Mouse (Mus musculus) E14TG2a.4 (cell line): ENCODE results near the gene Tbc1d22a.

Experiments used
- H3K27me3 ChIP-seq: 2 replicates; pipeline ENCODE4 v1.6.1; 2014; ENCODE audit warnings: low read length, control low read depth; ENCODE audit not compliant: insufficient read depth
- H3K36me3 ChIP-seq: 2 replicates; pipeline ENCODE4 v1.6.1; 2014; ENCODE audit warnings: low read length, control low read depth; ENCODE audit not compliant: insufficient read depth
- H3K4me1 ChIP-seq: replicated peaks from 2 replicates; pipeline ENCODE4 v1.6.1; 2014; ENCODE audit warnings: low read depth, low read length, control low read depth
- H3K4me3 ChIP-seq: replicated peaks from 2 replicates; pipeline ENCODE4 v1.5.1; 2014; ENCODE audit warnings: mild to moderate bottlenecking, low read length
- H3K9me3 ChIP-seq: 2 replicates; pipeline ENCODE4 v1.6.1; 2014; ENCODE audit warnings: low read length, control low read depth
- CTCF ChIP-seq: conservative IDR thresholded peaks from 2 replicates; pipeline ENCODE4 v1.5.1; 2014; ENCODE audit warnings: low read length
- NANOG ChIP-seq: IDR thresholded peaks from 2 replicates; pipeline ENCODE4 v1.6.1; 2014; ENCODE audit warnings: borderline replicate concordance, low read length, mixed read lengths
- POU5F1 ChIP-seq: IDR thresholded peaks from 2 replicates; pipeline ENCODE4 v1.6.1; 2014; ENCODE audit warnings: low read length, borderline replicate concordance

Tbc1d22a gene

GRCm38 (mm10) chr15:86434241-86434640, 220.0 kb downstream of the Tbc1d22a start:
- TF ChIP-seq CTCF (no peak), POU5F1 (no peak), NANOG (no peak)
- no peaks in the 10 kb centered on the region for H3K27me3 ChIP-seq
- H3K4me1 ChIP-seq, result no peaks in the 10 kb centered on the region; the same call in 1 of the 2 replicates
- no peak overlapping the region for H3K4me3 ChIP-seq
- H3K9me3 ChIP-seq, result no peaks in the 10 kb centered on the region
- H3K36me3 ChIP-seq, result no peaks in the 10 kb centered on the region

- H3K36me3 ChIP-seq, result no peaks in the 10 kb centered on the region
- H3K9me3 ChIP-seq, result no peaks in the 10 kb centered on the region
- H3K27me3 ChIP-seq, result no peaks in the 10 kb centered on the region
- no peak overlapping the region for H3K4me3 ChIP-seq
- TF ChIP-seq POU5F1 (no peak), CTCF (no peak), NANOG (no peak)
- H3K4me1 ChIP-seq, result no peaks in the 10 kb centered on the region
Measured at GRCm38 (mm10) chr15:86437346-86437745, 223.1 kb downstream of the Tbc1d22a start.

GRCm38 (mm10) chr15:86439015-86439796, 224.9 kb downstream of the Tbc1d22a start:
- H3K36me3 ChIP-seq, result no peaks in the 10 kb centered on the region
- H3K4me1 ChIP-seq, result no peaks in the 10 kb centered on the region
- H3K9me3 ChIP-seq, result no peaks in the 10 kb centered on the region
- no peak overlapping the region for H3K4me3 ChIP-seq
- H3K27me3 ChIP-seq, result no peaks in the 10 kb centered on the region
- no peak for TF ChIP-seq CTCF
- TF ChIP-seq POU5F1, result no peak

GRCm38 (mm10) chr15:86444271-86444670, 230.0 kb downstream of the Tbc1d22a start:
- Histone ChIP-seq H3K4me1 (no peaks in the 10 kb centered on the region), H3K4me3 (no peak overlapping the region), H3K27me3 (no peaks in the 10 kb centered on the region), H3K36me3 (0 out of 2 replicates have a peak, but pooled peaks cover under 1% of the 10 kb centered on the region), H3K9me3 (no peaks in the 10 kb centered on the region)
- TF ChIP-seq NANOG, result no peak
- TF ChIP-seq POU5F1, result no peak
- no peak for TF ChIP-seq CTCF

GRCm38 (mm10) chr15:86446064-86446463, 231.8 kb downstream of the Tbc1d22a start:
- Histone ChIP-seq H3K36me3 (peaks cover 18% of the 10 kb centered on the region), H3K4me3 (no peak overlapping the region), H3K27me3 (no peaks in the 10 kb centered on the region), H3K4me1 (no peaks in the 10 kb centered on the region), H3K9me3 (peaks cover 7% of the 10 kb centered on the region; the same call in 1 of the 2 replicates)
- TF ChIP-seq POU5F1, result no peak
- TF ChIP-seq NANOG, result no peak
- TF ChIP-seq CTCF, result no peak

- H3K36me3 ChIP-seq, result peaks cover 21% of the 10 kb centered on the region
- TF ChIP-seq NANOG (no peak), POU5F1 (no peak), CTCF (no peak)
- no peaks in the 10 kb centered on the region for H3K4me1 ChIP-seq
- H3K9me3 ChIP-seq, result peaks cover 9% of the 10 kb centered on the region; the same call in 1 of the 2 replicates
- no peaks in the 10 kb centered on the region for H3K27me3 ChIP-seq
- H3K4me3 ChIP-seq, result no peak overlapping the region
Measured at GRCm38 (mm10) chr15:86447251-86447650, 233.0 kb downstream of the Tbc1d22a start.

GRCm38 (mm10) chr15:86449236-86449635, 235.0 kb downstream of the Tbc1d22a start:
- Histone ChIP-seq H3K4me1 (no peaks in the 10 kb centered on the region), H3K27me3 (no peaks in the 10 kb centered on the region), H3K9me3 (peaks cover 9% of the 10 kb centered on the region; the same call in 1 of the 2 replicates), H3K36me3 (peaks cover 21% of the 10 kb centered on the region), H3K4me3 (no peak overlapping the region)
- no peak for TF ChIP-seq POU5F1
- TF ChIP-seq NANOG, result no peak
- no peak for TF ChIP-seq CTCF

- Histone ChIP-seq H3K4me3 (no peak overlapping the region), H3K4me1 (no peaks in the 10 kb centered on the region), H3K36me3 (peaks cover 21% of the 10 kb centered on the region), H3K9me3 (peaks cover 9% of the 10 kb centered on the region; the same call in 1 of the 2 replicates), H3K27me3 (no peaks in the 10 kb centered on the region)
- no peak for TF ChIP-seq POU5F1
- no peak for TF ChIP-seq CTCF
- TF ChIP-seq NANOG, result no peak
Measured at GRCm38 (mm10) chr15:86449794-86450193, 235.5 kb downstream of the Tbc1d22a start.
